Mouse (Mus musculus) liver, embryonic 11.5 days (tissue): ENCODE results near the gene Clec16a. TPM values are rescaled to one million over a fixed set of nuclear protein-coding genes. Genes with fewer than 3 reads are reported as not detected.

Source experiments
- ATAC-seq: fragments of 200-750 bp; cut with Nextera tagmentation; replicated peaks from 2 replicates; pipeline ENCODE4 v1.8.0; 2017; ENCODE audit warnings: moderate number of reproducible peaks, mild to moderate bottlenecking, moderate TSS enrichment, moderate library complexity; ENCODE audit not compliant: low FRiP score
- DNase-seq: peaks from one replicate; pipeline ENCODE4 v3.0.0-alpha.2; 2017; ENCODE audit warnings: low spot score
- H3K27ac ChIP-seq: fragments of 300-500 bp; sonication (generic); 2 replicates; pipeline ENCODE4 v1.5.1; 2014; ENCODE audit warnings: mild to moderate bottlenecking, low read depth, low read length, control low read depth
- H3K27me3 ChIP-seq: fragments of 300-500 bp; sonication (generic); replicated peaks from 2 replicates; pipeline ENCODE4 v1.6.1; 2014; ENCODE audit warnings: low read length, mixed read lengths; ENCODE audit not compliant: control insufficient read depth, insufficient read depth
- H3K36me3 ChIP-seq: fragments of 300-500 bp; sonication (generic); 2 replicates; pipeline ENCODE4 v1.6.1; 2014; ENCODE audit warnings: mild to moderate bottlenecking, low read length, moderate library complexity, mixed read lengths; ENCODE audit not compliant: control insufficient read depth, insufficient read depth
- H3K4me1 ChIP-seq: fragments of 300-500 bp; sonication (generic); replicated peaks from 2 replicates; pipeline ENCODE4 v1.6.1; 2014; ENCODE audit warnings: low read length, mixed read lengths; ENCODE audit not compliant: control insufficient read depth, insufficient read depth
- H3K4me2 ChIP-seq: fragments of 300-500 bp; sonication (generic); 2 replicates; pipeline ENCODE4 v1.6.1; 2014; ENCODE audit warnings: mild to moderate bottlenecking, control low read depth, moderate library complexity
- H3K4me3 ChIP-seq: fragments of 300-500 bp; sonication (generic); 2 replicates; pipeline ENCODE4 v1.5.1; 2014; ENCODE audit warnings: low read depth, low read length, control low read depth
- H3K9ac ChIP-seq: fragments of 300-500 bp; sonication (generic); 2 replicates; pipeline ENCODE4 v1.6.1; 2014; ENCODE audit warnings: low read depth, low read length, control low read depth
- H3K9me3 ChIP-seq: fragments of 300-500 bp; sonication (generic); 2 replicates; pipeline ENCODE4 v1.6.1; 2016; ENCODE audit warnings: low read length, inconsistent platforms, mixed read lengths; ENCODE audit not compliant: control insufficient read depth
- WGBS: fragments of 180-500 bp; shearing (Covaris S2); extraction: QIAGEN DNeasy Blood & Tissue Kit; methylation state at CpG from one replicate; pipeline ENCODE4 v1.1.7; 2014; 5-methylcytosine and 5-hydroxymethylcytosine counted together
- polyA plus RNA-seq: library from polyadenylated mRNA; unstranded; fragments of >200 nt; fragmentation: Nextera tagmentation; extraction: Ambion mirVana; gene quantifications from 2 replicates; pipeline ENCODE4 v1.2.1, GENCODE M21; 2014

The Clec16a gene
- polyA plus RNA-seq, 1 experiment from 2014 or later: 27.4 TPM

GRCm38 (mm10) chr16:10783883-10784792 lies 239.0 kb downstream of the Clec16a start:
- DNase-seq (no peak), ATAC-seq (no peak)
- 3% methylated on average over 81 of the region's 81 CpGs for WGBS

GRCm38 (mm10) chr16:10784793-10785370 lies 239.7 kb downstream of the Clec16a start:
- ATAC-seq: peak; percentile 77
- peaks cover 29% of the 10 kb centered on the region for H3K27me3 ChIP-seq
- no peaks in the 10 kb centered on the region for H3K36me3 ChIP-seq
- H3K4me1 ChIP-seq: peaks cover 22% of the 10 kb centered on the region
- peak; percentile 94 for DNase-seq
- H3K27ac ChIP-seq: peak overlapping the region; percentile 92; the same call in 1 of the 2 replicates
- H3K9ac ChIP-seq: peak overlapping the region; percentile 72
- H3K9me3 ChIP-seq: no peaks in the 10 kb centered on the region
- H3K4me2 ChIP-seq: peak overlapping the region; percentile 100
- under 1% methylated on average over 47 of the region's 55 CpGs for WGBS
- peak overlapping the region; percentile 65 for H3K4me3 ChIP-seq

More at GRCm38 (mm10) chr16:10783883-10784792, 239.0 kb downstream of the Clec16a start:
- Histone ChIP-seq H3K9me3 (no peaks in the 10 kb centered on the region), H3K4me1 (peaks cover 22% of the 10 kb centered on the region), H3K4me2 (peak overlapping the region; percentile 100), H3K9ac (peak overlapping the region; percentile 62), H3K4me3 (peak overlapping the region; percentile 65), H3K27me3 (peaks cover 27% of the 10 kb centered on the region), H3K36me3 (no peaks in the 10 kb centered on the region), H3K27ac (no peak overlapping the region)

- 0% methylated on average over 59 of the region's 59 CpGs for WGBS
- DNase-seq (peak; percentile 90), ATAC-seq (peak; percentile 80)
- peaks cover 22% of the 10 kb centered on the region for H3K4me1 ChIP-seq
- H3K4me3 ChIP-seq: peak within 1 kb of the TSS; percentile 65
- no peaks in the 10 kb centered on the region for H3K9me3 ChIP-seq
- H3K4me2 ChIP-seq: peak within 1 kb of the TSS; percentile 100
- H3K27ac ChIP-seq: peak within 1 kb of the TSS; percentile 92
- H3K9ac ChIP-seq: peak within 1 kb of the TSS; percentile 72
- H3K27me3 ChIP-seq: peaks cover 31% of the 10 kb centered on the region
- no peaks in the 10 kb centered on the region for H3K36me3 ChIP-seq
These were observed 240.5 kb downstream of the Clec16a start, which contains the start of gene Socs1 for GRCm38 (mm10) chr16:10785371-10786231. Gene Socs1, minus strand, starts transcription at chr16:10785536.

GRCm38 (mm10) chr16:10786288-10786687 lies 241.1 kb downstream of the Clec16a start:
- Histone ChIP-seq H3K36me3 (no peaks in the 10 kb centered on the region), H3K27ac (peak overlapping the region; percentile 92), H3K4me1 (peaks cover 22% of the 10 kb centered on the region), H3K4me3 (peak overlapping the region; percentile 65), H3K9ac (peak overlapping the region; percentile 72), H3K4me2 (peak overlapping the region; percentile 100), H3K9me3 (no peaks in the 10 kb centered on the region), H3K27me3 (peaks cover 31% of the 10 kb centered on the region)
- ATAC-seq: peak; percentile 52
- DNase-seq: peak; percentile 75
- 1% methylated on average over 9 of the region's 9 CpGs for WGBS

GRCm38 (mm10) chr16:10786782-10787547 lies 241.8 kb downstream of the Clec16a start:
- Histone ChIP-seq H3K9me3 (no peaks in the 10 kb centered on the region), H3K36me3 (no peaks in the 10 kb centered on the region), H3K4me2 (peak overlapping the region; percentile 100), H3K9ac (no peak overlapping the region), H3K4me3 (no peak overlapping the region; the same call in 1 of the 2 replicates), H3K27ac (no peak overlapping the region), H3K27me3 (peaks cover 31% of the 10 kb centered on the region), H3K4me1 (peaks cover 22% of the 10 kb centered on the region)
- ATAC-seq (no peak), DNase-seq (no peak)
- 56% methylated on average over 4 of the region's 4 CpGs for WGBS

GRCm38 (mm10) chr16:10787548-10788058 lies 242.5 kb downstream of the Clec16a start:
- no peaks in the 10 kb centered on the region for H3K36me3 ChIP-seq
- no peak overlapping the region for H3K4me3 ChIP-seq
- ATAC-seq (no peak), DNase-seq (no peak)
- no peaks in the 10 kb centered on the region for H3K9me3 ChIP-seq
- no peak overlapping the region for H3K4me2 ChIP-seq
- H3K4me1 ChIP-seq: peaks cover 18% of the 10 kb centered on the region
- H3K9ac ChIP-seq: no peak overlapping the region
- 70% methylated on average over 7 of the region's 7 CpGs for WGBS
- H3K27me3 ChIP-seq: peaks cover 28% of the 10 kb centered on the region
- no peak overlapping the region for H3K27ac ChIP-seq

GRCm38 (mm10) chr16:10788271-10788670 lies 243.1 kb downstream of the Clec16a start, which contains the start of gene Tnp2:
Gene Tnp2, minus strand, starts transcription at chr16:10788660.
- H3K9me3 ChIP-seq: no peaks in the 10 kb centered on the region
- no peak for ATAC-seq
- peaks cover 21% of the 10 kb centered on the region for H3K27me3 ChIP-seq
- 52% methylated on average over 16 of the region's 16 CpGs for WGBS
- peaks cover 13% of the 10 kb centered on the region for H3K4me1 ChIP-seq
- H3K27ac ChIP-seq: no peak within 1 kb of the TSS
- no peak within 1 kb of the TSS for H3K4me3 ChIP-seq
- H3K36me3 ChIP-seq: no peaks in the 10 kb centered on the region
- H3K9ac ChIP-seq: no peak within 1 kb of the TSS
- DNase-seq: no peak
- no peak within 1 kb of the TSS for H3K4me2 ChIP-seq
